Mouse (Mus musculus) spleen, adult 2 months (tissue): Measurements from ENCODE around the gene Abcb11. TPM values are rescaled to one million over a fixed set of nuclear protein-coding genes. Genes with fewer than 3 reads are reported as not detected.

Experiments
- DNase-seq, 2 experiments: peaks; one replicate each; pipeline versions ENCODE4 v3.0.0 to v3.0.0-alpha.2; 2012 to 2021; ENCODE audit warnings: low spot score in 2 of 2, low read depth in 1 of 2
- H3K27ac ChIP-seq: fragments of 200-500 bp; 2 replicates; pipeline ENCODE4 v1.5.1; 2012; ENCODE audit warnings: low read length, inconsistent platforms; ENCODE audit not compliant: insufficient read depth
- H3K27me3 ChIP-seq: fragments of 200-500 bp; 2 replicates; pipeline ENCODE4 v1.6.1; 2012; ENCODE audit warnings: mild to moderate bottlenecking, moderate library complexity, low read length, inconsistent platforms; ENCODE audit not compliant: control insufficient read depth, insufficient read depth
- H3K36me3 ChIP-seq: fragments of 200-500 bp; 2 replicates; pipeline ENCODE4 v1.6.1; 2012; ENCODE audit warnings: mild to moderate bottlenecking, low read length, inconsistent platforms; ENCODE audit not compliant: control insufficient read depth, insufficient read depth
- H3K4me1 ChIP-seq: fragments of 200-500 bp; 2 replicates; pipeline ENCODE4 v1.6.1; 2011; ENCODE audit warnings: inconsistent platforms; ENCODE audit not compliant: control insufficient read depth, insufficient read depth, insufficient read length
- H3K4me3 ChIP-seq: fragments of 200-500 bp; 2 replicates; pipeline ENCODE4 v1.5.1; 2011; ENCODE audit warnings: mild to moderate bottlenecking, inconsistent platforms; ENCODE audit not compliant: insufficient read depth, insufficient read length; ENCODE audit errors: extremely low read depth
- CTCF ChIP-seq: fragments of 200-500 bp; IDR thresholded peaks from 2 replicates; pipeline ENCODE4 v1.5.1; 2011; ENCODE audit warnings: mild to moderate bottlenecking, inconsistent platforms; ENCODE audit not compliant: insufficient read depth, insufficient read length, insufficient replicate concordance; ENCODE audit errors: extremely low read depth
- POLR2A ChIP-seq: fragments of 200-500 bp; IDR thresholded peaks from 2 replicates; pipeline ENCODE4 v1.6.1; 2011; ENCODE audit warnings: low read depth, low read length, inconsistent platforms
- WGBS: fragments of 180-500 bp; shearing (Covaris S2); methylation state at CpG from one replicate; pipeline ENCODE4 v1.1.7; 2018; 5-methylcytosine and 5-hydroxymethylcytosine counted together
- polyA plus RNA-seq: library from polyadenylated mRNA; depleted of rRNA; stranded (reverse); fragments of >200 nt; gene quantifications from 2 replicates; pipeline ENCODE4 v1.2.3, GENCODE M21; 2012; rRNA removed

Gene Abcb11
- polyA plus RNA-seq, 1 experiment: not detected

- Histone ChIP-seq H3K27me3 (no peaks in the 10 kb centered on the region), H3K27ac (no peak overlapping the region), H3K4me3 (peak overlapping the region; percentile 72), H3K36me3 (peaks cover 2% of the 10 kb centered on the region; the same call in 1 of the 2 replicates), H3K4me1 (peaks cover 5% of the 10 kb centered on the region; the same call in 1 of the 2 replicates)
- no peak for TF ChIP-seq CTCF
- no peak for TF ChIP-seq POLR2A
- no peak for DNase-seq
- whole genome bisulfite sequencing: 29% methylated on average over 6 of the region's 6 CpGs
Measured at GRCm38 (mm10) chr2:69205185-69205584, 137.2 kb downstream of the Abcb11 start.

GRCm38 (mm10) chr2:69193555-69193954 lies 148.9 kb downstream of the Abcb11 start:
- no peak for DNase-seq
- no peak overlapping the region for H3K4me3 ChIP-seq
- H3K27ac ChIP-seq: no peak overlapping the region
- no peaks in the 10 kb centered on the region for H3K4me1 ChIP-seq
- no peaks in the 10 kb centered on the region for H3K36me3 ChIP-seq
- WGBS: 91% methylated on average over 5 of the region's 5 CpGs
- TF ChIP-seq POLR2A (no peak), CTCF (no peak)
- H3K27me3 ChIP-seq: no peaks in the 10 kb centered on the region

DNA sequence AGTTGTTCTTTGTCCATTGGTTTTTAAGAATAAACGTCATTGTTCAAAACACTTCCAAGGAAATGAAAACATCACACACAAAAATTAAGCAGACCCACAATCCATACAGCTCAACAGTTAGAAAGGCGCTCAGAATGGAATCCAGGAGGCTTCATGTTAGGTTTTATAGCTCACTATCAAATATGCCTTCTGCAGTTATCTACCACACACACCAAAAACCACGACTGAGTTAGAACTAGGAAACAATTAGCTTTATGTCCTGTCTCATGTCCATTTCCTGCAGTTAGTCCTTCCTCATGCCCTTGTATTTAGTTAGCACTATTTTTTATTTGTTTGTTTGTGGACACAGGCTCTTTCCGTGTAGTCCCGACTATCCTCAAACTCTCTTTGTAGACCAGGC lies 151.4 kb downstream of the Abcb11 start:
- WGBS: 81% methylated on average over 5 of the region's 5 CpGs
- DNase-seq: no peak
- no peak overlapping the region for H3K4me3 ChIP-seq
- no peak overlapping the region for H3K27ac ChIP-seq
- TF ChIP-seq CTCF: no peak
- TF ChIP-seq POLR2A: no peak
- no peaks in the 10 kb centered on the region for H3K4me1 ChIP-seq
- no peaks in the 10 kb centered on the region for H3K27me3 ChIP-seq
- H3K36me3 ChIP-seq: no peaks in the 10 kb centered on the region

- TF ChIP-seq POLR2A: no peak
- TF ChIP-seq CTCF: no peak
- Histone ChIP-seq H3K4me1 (no peaks in the 10 kb centered on the region), H3K27me3 (no peaks in the 10 kb centered on the region), H3K4me3 (no peak overlapping the region), H3K36me3 (no peaks in the 10 kb centered on the region), H3K27ac (no peak overlapping the region)
- DNase-seq: no peak
- 83% methylated on average over 4 of the region's 4 CpGs for WGBS
Measured at GRCm38 (mm10) chr2:69189222-69189621, 153.2 kb downstream of the Abcb11 start.

- H3K27me3 ChIP-seq: no peaks in the 10 kb centered on the region
- H3K4me1 ChIP-seq: no peaks in the 10 kb centered on the region
- TF ChIP-seq CTCF (no peak), POLR2A (no peak)
- H3K4me3 ChIP-seq: no peak overlapping the region
- H3K27ac ChIP-seq: no peak overlapping the region
- WGBS: 68% methylated on average over 6 of the region's 6 CpGs
- no peak for DNase-seq
- H3K36me3 ChIP-seq: no peaks in the 10 kb centered on the region
Measured at GRCm38 (mm10) chr2:69188732-69189131, 153.7 kb downstream of the Abcb11 start.

Other genes starting within 250 kb of the Abcb11 start
- 1.1 and 1.2 TPM in 2 replicates for gene Nostrin, start 206.8 kb downstream of the Abcb11 start, polyA plus RNA-seq
- gene Spc25, start 136.4 kb downstream of the Abcb11 start, polyA plus RNA-seq: 0.73 and 1.2 TPM in 2 replicates
- not detected in 2 replicates for gene G6pc2, start 131.5 kb downstream of the Abcb11 start, polyA plus RNA-seq
- 0.20 and 0.29 TPM in 2 replicates for gene Dhrs9, start 37.8 kb upstream of the Abcb11 start, polyA plus RNA-seq
- gene Lrp2, start 243.4 kb upstream of the Abcb11 start, polyA plus RNA-seq: 0.08 and 0.12 TPM in 2 replicates